Mouse (Mus musculus): Measurements from ENCODE around the gene Rap1b.
A peak's percentile ranks its signal among the peaks of the same experiment; 100 is the strongest.

The Rap1b gene

DNA sequence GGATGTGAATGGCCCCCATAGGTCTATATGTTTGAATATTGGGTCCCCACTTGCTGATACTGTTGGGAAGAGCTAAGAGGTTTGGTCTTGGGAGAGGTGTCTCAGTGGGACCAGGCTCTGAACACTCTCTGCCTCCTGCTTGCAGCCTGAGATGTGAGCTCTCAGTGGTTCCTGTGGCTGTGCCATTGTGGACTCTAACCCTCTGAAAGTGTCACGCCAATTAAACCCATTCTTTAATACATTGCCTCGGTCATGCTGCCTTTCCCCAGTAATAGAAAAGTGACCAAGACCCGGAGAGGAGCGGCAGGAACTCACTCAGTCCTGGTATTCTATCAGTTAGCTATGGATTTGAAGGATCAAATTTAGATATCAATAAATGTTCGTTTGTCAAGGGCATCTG lies 12.4 kb upstream of the Rap1b start:
- no peak for DNase-seq (ENCODE audit: low spot score in 2 of 2)

DNA sequence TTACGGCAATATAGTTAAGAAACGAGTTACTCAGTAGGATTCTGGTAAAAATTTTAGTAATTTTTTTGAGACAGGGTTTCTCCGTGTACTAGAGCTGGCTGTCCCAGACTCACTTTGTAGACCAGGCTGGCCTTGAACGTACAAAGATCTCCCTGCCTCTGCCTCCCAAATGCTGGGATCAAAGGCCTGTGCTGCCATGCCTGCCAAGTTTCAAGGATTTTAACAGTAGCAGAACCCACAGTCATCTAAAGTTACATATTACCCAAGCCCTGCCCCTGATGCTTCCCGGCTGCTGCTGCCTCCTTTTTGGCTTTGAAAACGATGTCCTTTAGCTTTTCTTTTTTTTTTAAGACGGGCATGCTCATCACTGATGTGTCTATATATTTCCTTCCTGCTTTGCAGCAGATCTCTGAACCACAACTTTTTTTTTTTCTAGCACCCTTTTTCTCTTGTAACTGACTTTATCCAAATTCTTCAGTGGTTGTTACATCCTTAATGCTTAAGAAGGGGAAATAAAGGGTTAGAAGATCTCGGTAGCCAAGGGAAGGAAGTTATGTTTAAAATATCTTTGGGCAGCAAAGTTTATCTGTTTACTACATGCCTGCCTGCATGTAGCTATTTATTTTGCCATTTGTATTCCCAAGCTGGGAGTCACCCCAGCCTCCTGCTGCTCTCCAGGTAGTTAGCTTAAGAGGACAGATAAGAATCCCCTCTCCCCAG lies 10.3 kb upstream of the Rap1b start:
- no peak for DNase-seq (ENCODE audit: low spot score in 2 of 2)

DNA sequence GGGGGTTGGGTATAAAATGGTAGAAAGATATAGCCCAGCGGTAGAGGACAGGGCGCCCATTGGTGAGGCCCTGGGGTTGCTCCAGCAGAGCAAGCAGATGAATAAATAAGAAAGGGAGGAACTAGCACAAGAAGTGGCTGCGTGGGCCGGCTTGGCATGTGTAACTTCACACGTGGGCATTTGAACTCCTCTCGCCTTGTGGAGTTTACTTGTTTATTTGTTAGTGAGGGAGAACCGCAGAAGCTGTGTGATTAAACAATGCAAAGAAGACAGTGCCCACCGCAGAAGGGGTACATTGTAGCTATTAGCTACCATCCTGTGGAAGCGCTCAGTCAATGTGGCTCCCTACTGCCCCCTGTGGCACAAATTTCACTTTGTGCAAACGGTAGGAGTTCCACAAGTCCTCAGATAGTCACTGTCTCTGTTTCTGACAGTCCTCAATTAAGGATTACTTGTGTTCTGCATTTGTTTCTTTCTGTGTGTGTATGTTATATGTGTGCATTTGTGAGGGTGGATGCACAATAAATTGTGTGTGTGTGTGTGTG lies 6.9 kb upstream of the Rap1b start:
- no peak for DNase-seq (ENCODE audit: low spot score in 2 of 2)

DNA sequence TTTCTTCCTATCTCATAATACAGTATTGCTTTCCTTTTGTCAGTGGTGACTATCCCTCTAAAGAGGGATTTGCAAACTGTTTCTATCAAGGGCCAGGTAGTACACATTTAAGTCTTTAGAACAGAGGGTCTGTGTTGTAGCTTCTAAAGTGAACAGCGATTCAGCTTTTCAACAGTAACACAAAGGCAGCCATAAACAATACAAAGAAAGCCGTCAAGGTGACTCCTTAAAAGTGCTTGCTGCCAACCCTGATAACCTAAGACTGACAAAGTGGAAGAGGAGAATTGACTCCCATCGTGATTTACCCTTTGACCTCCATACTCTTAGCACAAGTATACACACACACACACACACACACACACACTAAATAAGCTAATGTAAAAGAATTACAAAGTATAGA lies 3.1 kb upstream of the Rap1b start:
- DNase-seq (ENCODE audit: low spot score in 2 of 2): no peak

DNA sequence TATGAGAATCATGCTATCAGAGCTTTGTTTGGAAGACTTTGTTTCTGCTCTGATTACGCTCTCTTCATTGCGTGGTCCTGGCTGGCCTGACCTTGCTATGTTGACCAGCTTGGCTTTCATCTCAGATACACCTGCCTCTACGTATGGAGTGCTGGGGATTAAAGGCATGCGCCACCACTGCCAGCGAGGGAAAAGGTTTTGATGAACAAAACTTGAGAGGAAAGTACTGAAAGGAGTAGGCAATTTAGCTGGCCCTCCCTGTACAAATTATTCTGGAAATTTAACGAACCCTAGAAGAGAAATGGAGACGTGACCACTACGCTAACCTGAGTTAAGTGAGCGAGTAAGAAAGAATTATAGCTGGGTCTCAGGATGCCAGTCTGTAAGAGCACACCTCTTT lies 961 bp upstream of the Rap1b start:
- DNase-seq (ENCODE audit: low spot score in 2 of 2): no peak

DNA sequence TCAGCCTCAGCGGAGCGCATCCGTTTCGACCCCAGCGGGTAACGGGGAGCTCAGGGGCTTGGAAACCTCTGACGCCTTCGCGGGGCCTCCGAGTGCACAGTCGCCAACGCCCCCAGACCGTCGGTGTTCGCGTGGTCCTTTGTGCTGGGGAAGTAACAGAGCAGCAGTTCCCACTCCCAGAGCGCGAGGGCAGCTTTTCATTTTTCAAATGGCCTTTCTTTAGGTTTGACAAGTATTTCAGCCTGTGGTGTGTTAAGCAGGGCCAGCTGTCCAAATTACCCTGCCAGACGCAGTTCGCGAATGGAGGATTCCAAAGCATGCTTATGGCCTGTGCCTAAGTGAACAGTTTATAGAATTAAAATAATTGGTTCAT lies 411 bp upstream of the Rap1b start:
- DNase-seq (ENCODE audit: low spot score in 2 of 2): no peak

DNA sequence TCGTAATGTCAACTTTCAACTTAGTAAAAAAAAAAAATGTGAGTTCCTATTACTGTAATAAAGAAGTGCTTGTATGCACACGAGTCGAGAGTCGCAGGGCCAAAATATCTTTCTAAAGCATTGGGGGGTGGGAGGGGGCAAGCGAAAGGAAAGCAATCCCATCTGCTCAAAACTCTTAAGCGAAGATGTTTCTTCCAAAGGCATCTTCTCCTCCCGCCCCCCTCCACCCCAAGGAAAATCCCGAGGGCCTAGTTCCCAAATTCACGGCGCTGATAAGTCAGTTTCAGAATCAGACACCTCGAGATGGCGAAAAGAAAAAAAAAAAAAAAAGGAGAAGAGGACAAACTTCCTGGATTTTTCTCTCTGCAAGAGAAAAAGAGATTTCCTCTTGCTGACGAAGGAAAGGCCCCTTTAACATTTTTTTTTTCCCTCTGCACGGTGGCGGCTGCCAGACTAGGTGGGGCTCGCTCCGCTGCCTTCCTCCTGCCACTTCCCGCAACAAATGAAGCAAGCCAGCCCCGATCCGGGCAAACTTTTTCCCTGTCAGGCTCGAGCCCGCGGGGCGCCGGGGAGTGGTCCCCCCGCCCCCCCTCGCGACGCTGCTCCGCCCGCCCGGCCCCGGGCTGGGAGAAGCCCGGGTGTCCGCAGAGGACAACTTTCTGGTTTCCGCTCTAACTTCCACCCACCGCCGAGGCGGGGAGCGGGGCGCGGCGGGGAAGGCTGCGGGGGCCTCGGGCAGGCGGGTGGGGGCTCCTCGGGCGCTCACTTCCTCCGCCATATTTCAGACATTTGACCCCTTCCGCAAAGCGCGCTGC lies 846 bp downstream of the Rap1b start:
- peak in 1 of 2 experiments; percentile 36 for DNase-seq (ENCODE audit: low spot score in 2 of 2)

DNA sequence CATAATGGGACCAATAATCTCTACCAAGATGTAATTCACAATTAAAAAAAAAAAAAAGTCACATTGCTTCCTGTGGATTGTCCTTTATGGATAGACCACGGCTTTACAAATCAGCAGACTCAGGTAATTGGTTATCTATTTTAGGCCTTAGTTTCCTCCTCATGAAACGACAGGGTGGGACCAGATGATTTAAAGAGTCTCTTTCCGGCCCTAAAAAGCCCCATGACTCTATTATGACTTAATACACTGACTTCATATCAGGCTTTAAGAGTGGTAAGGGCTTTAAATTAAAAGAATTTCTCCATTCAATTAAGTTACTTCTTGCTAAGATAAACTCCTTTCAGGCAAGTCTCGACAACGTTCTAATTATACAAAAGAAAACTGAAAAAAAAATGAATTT lies 1.6 kb downstream of the Rap1b start:
- no peak for DNase-seq (ENCODE audit: low spot score in 2 of 2)

DNA sequence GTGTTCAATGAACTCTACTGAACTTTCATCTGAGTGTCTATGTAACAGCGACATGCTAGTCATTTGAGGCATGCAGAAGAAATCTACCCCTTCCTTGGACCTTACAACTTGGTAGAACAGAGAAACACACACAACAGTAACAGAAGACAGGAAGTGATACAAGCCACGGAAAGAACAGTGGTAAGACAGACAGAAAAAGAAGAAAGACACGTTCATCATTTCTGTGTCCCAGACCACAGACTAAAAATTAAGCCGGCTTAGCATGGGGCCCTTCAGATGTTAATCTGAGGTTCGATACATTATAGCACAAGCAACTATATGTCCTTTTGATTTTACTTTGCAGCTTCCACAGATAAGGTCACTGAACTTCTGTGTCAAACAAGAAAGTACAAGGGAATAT lies 2.1 kb downstream of the Rap1b start:
- no peak for DNase-seq (ENCODE audit: low spot score in 2 of 2)

DNA sequence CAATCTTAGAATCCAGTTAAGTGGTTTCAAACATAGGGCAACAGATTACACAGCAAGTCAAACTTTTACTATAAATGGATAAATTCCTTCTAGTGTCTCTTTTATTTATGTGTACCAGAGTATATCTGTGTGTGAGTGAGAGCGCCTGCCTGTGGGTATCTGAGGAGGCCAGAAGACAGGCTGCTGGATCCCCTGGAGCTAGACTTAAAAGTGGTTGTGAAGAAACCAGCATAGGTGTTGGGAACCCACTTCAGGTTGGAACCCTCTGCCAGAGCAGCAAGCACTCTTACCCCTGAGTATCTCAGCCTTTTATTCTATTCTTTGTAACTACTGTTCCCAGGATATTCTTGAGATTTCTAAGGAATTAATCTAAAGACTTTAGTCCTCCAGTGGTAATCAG lies 4.1 kb downstream of the Rap1b start:
- no peak for DNase-seq (ENCODE audit: low spot score in 2 of 2)

DNA sequence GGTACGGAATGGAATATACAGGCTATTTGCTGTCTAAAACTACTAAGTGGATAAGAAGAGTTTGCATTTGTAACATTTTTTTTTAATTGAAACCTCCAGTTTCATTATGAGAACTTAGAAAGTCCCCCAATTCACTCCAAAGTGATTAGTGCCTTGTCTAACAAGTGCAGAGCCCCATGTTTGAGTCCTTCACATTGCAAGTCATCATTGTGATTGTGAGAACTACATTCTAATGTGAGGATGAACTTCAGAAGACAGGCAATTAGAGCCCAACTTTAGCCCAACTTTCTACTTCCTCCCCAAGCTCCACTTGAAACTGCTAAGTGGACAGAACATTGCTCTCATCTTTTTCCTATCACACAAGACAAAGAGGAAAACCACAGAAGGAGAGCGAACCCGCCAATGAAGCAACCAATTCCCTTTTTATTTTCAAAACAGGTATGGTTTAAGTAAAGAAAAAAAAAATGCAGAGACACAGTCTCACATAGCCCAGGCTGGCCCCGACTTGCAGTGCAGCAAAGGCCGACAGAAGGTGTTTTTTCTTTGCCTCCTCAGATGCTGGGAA lies 5.3 kb downstream of the Rap1b start:
- DNase-seq (ENCODE audit: low spot score in 2 of 2): no peak

DNA sequence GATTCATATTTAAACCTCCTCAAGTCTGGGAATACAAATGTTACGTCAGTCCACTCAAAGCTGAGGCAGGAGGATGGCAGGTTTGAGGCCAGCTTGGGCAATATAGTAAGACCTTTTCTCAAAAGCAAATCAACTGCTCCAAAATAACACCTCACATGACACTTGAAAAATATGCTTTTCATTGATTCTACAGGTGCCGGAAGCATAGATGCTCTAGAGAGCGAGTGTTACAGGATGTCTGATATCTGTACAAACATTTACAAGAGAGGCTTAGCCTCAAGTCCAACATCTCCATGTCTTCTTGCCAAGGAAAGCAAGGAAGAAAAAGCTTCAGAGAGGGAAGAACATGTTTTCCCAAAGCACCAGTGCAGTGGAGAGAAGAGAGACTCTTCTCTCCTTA lies 6.1 kb downstream of the Rap1b start:
- no peak for DNase-seq (ENCODE audit: low spot score in 2 of 2)

DNA sequence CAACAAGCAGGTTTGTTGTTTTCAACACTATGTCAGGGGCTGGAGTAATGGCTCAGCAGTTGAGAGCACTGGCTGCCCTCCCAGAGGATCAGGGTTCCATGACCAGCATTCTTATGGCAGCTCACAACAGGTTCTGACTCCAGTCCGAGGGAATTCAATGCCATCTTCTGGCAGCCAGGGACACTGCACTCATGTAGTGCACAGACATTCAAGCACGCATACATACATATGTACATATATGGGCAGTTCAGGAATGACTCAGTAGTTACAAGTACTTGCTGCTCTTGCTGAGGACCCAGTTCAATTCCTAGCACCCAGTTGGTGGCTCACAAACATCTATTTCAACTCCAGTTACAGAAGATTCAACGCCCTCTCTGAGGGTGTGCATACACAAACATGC lies 6.9 kb downstream of the Rap1b start:
- no peak for DNase-seq (ENCODE audit: low spot score in 2 of 2)

DNA sequence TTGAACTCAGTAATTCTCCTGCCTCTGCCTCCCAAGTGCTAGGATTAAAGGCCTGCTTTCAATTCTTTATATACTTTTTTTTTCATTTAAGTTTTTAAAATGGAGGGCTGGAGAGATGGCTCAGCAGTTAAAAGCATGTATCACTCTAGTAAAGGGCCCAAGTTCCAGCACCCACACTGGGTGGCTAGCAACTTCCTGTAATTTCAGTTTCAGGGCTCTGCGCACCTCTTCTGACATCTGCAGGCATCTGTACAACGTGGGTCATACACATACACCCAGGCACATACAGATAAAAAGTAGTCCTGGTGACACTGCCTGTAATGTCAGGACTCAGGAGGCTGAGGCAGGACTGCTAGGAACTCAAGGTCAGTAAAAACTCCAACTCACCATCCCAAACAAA lies 9.5 kb downstream of the Rap1b start:
- no peak for DNase-seq (ENCODE audit: low spot score in 2 of 2)

DNA sequence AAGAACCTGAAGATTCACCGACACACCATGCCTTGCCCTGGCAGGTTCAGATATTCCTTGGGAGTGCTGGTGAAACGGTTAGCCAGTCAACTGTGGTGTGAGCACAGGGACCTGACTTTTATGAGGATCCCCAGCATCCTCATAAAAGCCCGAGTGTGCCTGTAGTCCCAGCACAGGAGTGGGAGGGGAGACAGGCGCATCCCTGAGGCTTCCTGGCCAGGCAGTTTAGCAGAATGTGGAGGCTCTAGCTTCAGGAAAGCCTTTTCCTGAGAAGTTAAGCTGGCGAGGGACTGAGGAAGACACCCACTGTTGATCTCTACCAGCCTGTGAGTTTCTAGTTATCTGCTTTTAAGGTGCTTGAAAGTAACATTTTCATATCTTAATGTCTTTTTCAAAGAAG lies 10.4 kb downstream of the Rap1b start:
- DNase-seq (ENCODE audit: low spot score in 2 of 2): no peak

DNA sequence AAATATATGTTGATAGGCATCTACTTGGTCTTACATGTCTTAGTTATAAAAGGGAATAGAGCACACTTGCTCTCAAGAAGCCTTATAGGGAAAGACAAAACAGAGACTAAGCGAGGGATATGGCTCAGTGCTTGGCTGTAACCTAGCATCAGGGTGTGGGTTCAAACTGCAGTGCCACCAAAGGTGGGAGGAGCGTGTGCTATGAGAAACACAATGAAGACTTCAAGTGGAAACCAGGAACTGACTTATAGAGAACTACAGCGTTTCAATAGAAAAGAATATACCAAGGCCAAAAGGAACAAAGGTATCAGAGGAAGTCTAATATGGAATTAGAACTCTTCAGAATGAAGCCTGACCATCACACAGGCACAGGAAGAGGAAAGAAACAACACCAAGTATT lies 15.0 kb downstream of the Rap1b start:
- DNase-seq (ENCODE audit: low spot score in 2 of 2): no peak

DNA sequence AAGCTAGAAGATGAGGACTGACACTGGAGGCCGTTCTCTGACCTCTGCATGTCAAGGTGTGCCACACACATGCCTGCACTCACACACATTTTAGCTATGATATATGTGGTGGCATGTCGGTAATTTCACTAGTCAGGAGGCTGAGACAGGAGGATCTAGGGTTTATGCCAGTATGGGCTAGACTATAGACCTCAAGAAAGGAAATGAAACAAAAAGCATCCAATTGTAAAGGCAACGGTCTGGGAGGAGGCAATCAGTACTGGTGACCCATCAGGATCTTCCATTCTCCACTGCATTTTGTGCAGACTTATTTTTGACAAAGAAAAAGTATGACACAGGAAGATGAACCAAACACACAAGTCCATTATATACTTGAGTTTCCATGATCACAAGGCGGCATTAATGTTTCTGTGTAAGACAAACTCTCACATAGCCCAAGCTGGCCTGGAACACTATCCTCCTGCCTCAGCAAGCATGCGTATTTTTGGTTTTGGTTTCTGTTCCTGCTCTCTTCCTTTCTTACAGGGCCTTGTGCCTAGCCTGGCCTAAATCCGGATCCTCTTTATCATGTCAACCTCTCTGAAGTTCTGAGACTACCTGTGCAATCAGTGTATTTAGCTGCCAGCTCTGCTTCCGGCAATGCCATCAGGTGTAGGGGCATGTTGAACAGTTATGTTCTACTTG lies 16.2 kb downstream of the Rap1b start:
- no peak for DNase-seq (ENCODE audit: low spot score in 2 of 2)

DNA sequence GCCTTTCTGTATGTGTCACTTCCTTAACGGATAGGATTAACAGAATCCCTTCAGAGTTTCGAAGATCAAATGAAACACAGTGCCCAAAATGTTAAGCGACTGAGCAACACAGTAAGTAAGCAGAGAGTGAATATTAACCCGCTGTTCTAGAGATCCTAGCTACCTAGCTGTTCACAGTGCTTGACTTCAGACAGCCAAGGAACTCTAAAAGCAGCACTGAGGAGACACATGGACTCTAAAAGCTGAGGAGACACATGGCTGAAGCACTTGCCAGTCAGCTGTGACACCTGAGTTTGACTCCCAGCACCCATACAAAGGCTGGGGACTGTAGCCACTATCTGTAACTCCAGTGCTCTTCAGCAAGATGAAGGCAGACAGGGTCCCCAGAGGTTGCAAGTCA lies 16.8 kb downstream of the Rap1b start:
- DNase-seq (ENCODE audit: low spot score in 2 of 2): no peak

DNA sequence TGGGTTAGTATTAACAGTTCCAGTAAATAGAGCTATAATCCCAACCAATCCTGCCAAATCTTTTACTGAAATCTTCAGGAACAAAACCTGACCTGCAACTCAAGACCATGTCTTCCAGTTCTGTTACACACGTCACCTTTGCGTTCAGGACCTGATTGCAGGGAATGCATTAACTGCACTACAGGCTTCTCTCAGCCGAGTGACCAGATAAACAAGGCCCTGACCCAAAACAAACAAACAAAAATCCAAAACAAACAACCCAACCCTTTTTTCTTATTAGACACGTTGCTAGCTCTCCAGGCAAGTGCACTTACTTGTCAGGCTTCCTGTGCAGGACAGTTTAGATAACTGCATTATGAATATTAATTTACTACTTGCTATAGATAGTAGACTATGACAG lies 17.3 kb downstream of the Rap1b start:
- no peak for DNase-seq (ENCODE audit: low spot score in 2 of 2)

DNA sequence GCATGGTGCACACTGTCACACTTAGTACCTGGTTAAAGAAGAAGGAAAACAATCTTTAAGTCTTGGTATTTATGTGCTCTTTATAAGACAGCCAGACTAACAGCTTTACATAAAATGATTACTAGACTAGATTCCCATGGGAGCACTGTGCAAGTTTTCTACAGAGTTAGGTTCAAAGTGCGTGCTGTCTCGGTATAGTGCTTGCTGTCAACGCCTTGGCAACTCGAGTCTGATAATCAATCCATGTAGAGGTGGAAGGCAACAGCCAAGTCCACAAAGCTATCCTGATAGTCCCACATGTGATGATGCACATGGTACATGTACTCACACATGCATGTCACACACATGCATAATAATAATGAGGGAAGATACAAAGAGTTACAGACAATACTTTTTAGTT lies 21.2 kb downstream of the Rap1b start:
- DNase-seq (ENCODE audit: low spot score in 2 of 2): no peak

DNA sequence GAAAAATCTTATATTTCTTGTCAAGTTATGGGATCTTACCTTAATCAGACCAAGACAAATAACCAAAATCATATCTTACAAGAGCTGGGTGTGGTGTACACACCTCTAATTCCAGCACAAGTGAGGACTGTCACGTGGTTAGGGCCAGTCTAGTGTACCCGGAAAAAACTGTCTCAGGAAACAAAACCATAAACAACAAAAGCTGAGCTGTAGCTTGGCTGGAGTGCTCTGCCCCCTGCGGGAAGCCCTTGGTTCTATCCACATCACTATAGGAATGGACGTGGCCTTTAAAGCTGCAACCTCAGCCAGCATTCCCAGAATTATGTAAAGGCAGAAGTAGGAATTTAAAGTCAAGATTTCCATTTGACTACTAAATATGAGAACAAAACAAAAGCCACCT lies 21.7 kb downstream of the Rap1b start:
- DNase-seq (ENCODE audit: low spot score in 2 of 2): no peak

DNA sequence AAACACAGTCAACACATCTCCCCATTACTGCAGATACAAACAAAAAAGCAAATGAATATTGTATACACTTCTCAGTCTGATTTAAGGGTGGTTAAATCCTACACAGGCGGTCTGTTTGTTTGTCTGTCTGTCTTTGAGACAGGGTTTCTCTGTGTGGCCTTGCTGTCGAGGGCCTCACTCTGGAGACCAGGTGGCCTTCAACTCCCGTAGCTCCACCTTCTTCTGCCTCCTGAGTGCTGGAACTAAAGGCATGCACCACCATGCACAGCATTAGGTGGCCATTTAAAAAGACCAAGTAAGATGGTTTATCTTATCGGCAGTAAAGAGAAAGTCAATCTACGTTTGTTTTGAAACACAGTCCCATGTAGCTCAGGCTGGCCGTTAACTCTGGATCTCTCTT lies 22.5 kb downstream of the Rap1b start:
- DNase-seq (ENCODE audit: low spot score in 2 of 2): no peak
